Mouse (Mus musculus) MEL (cell line): Measurements from ENCODE around the gene Bcr. TPM values are rescaled to one million over a fixed set of nuclear protein-coding genes. Genes with fewer than 3 reads are reported as not detected.

Experiments used
- DNase-seq: peaks from one replicate; pipeline ENCODE4 v3.0.0; 2011; ENCODE audit warnings: low read depth, low spot score
- H3K27ac ChIP-seq: 2 replicates; pipeline ENCODE4 v1.5.1; 2012; ENCODE audit warnings: low read depth, mild to moderate bottlenecking, control low read depth, low read length, moderate library complexity; ENCODE audit not compliant: control insufficient read depth
- H3K27me3 ChIP-seq, 2 experiments: fragments of 150-350 bp in 1 of 2; sonication (generic) in 1 of 2; 2 replicates each; pipeline ENCODE4 v1.6.1; 2012; ENCODE audit warnings: low read length in 2 of 2, mild to moderate bottlenecking in 2 of 2, improper control_type of control experiment in 1 of 2, moderate library complexity in 1 of 2; ENCODE audit not compliant: insufficient read depth in 2 of 2, control insufficient read depth in 1 of 2
- H3K36me3 ChIP-seq, 2 experiments: 2 replicates each; pipeline ENCODE4 v1.6.1; 2012 to 2014; ENCODE audit warnings: low read length in 2 of 2, improper control_type of control experiment in 1 of 2, inconsistent platforms in 1 of 2, mild to moderate bottlenecking in 1 of 2; ENCODE audit not compliant: insufficient read depth in 2 of 2, control insufficient read depth in 1 of 2
- H3K4me1 ChIP-seq, 2 experiments: fragments of 150-350 bp in 1 of 2; sonication (generic) in 1 of 2; 2 replicates each; pipeline ENCODE4 v1.6.1; 2012; ENCODE audit warnings: low read length in 2 of 2, improper control_type of control experiment in 1 of 2, mild to moderate bottlenecking in 1 of 2; ENCODE audit not compliant: insufficient read depth in 2 of 2, control insufficient read depth in 1 of 2
- H3K4me3 ChIP-seq, 2 experiments: fragments of 150-350 bp in 1 of 2; sonication (generic) in 1 of 2; 2 replicates each; pipeline ENCODE4 v1.5.1; 2012; ENCODE audit warnings: low read depth in 2 of 2, low read length in 2 of 2, mild to moderate bottlenecking in 2 of 2, moderate library complexity in 2 of 2, control low read depth in 1 of 2, improper control_type of control experiment in 1 of 2; ENCODE audit not compliant: control insufficient read depth in 1 of 2, insufficient read depth in 1 of 2
- H3K79me2 ChIP-seq: 2 replicates; pipeline ENCODE4 v1.6.1; 2012; ENCODE audit warnings: mild to moderate bottlenecking, low read length, moderate library complexity; ENCODE audit not compliant: control insufficient read depth, poor library complexity, insufficient read depth
- H3K9ac ChIP-seq: 2 replicates; pipeline ENCODE4 v1.6.1; 2012; ENCODE audit warnings: low read depth, mild to moderate bottlenecking, control low read depth, low read length, moderate library complexity; ENCODE audit not compliant: control insufficient read depth, poor library complexity, severe bottlenecking
- H3K9me3 ChIP-seq: fragments of 150-350 bp; sonication (generic); replicated peaks from 2 replicates; pipeline ENCODE4 v1.6.1; 2012; ENCODE audit warnings: mild to moderate bottlenecking, low read length, improper control_type of control experiment, moderate library complexity; ENCODE audit not compliant: insufficient read depth
- BHLHE40 ChIP-seq: IDR thresholded peaks from 2 replicates; pipeline ENCODE4 v1.6.1; 2012; ENCODE audit warnings: low read depth, mild to moderate bottlenecking, inconsistent platforms, low read length, improper control_type of control experiment, borderline replicate concordance
- CHD1 ChIP-seq: IDR thresholded peaks from 2 replicates; pipeline ENCODE4 v1.6.1; 2012; ENCODE audit warnings: low read depth, mild to moderate bottlenecking, inconsistent platforms, low read length, improper control_type of control experiment
- CHD2 ChIP-seq: IDR thresholded peaks from 2 replicates; pipeline ENCODE4 v1.6.1; 2011; ENCODE audit warnings: low read length, improper control_type of control experiment
- ELF1 ChIP-seq: IDR thresholded peaks from 2 replicates; pipeline ENCODE4 v1.6.1; 2014; ENCODE audit warnings: low read depth, mild to moderate bottlenecking, inconsistent platforms, low read length, improper control_type of control experiment, moderate library complexity
- ETS1 ChIP-seq: IDR thresholded peaks from 2 replicates; pipeline ENCODE4 v1.6.1; 2012; ENCODE audit warnings: low read depth, mild to moderate bottlenecking, inconsistent platforms, low read length, improper control_type of control experiment, moderate library complexity
- GATA1 ChIP-seq: IDR thresholded peaks from 2 replicates; pipeline ENCODE4 v1.6.1; 2011; ENCODE audit warnings: low read depth, low read length, improper control_type of control experiment
- HCFC1 ChIP-seq: IDR thresholded peaks from 2 replicates; pipeline ENCODE4 v1.6.1; 2012; ENCODE audit warnings: low read depth, mild to moderate bottlenecking, inconsistent platforms, low read length, improper control_type of control experiment, moderate library complexity
- JUND ChIP-seq: IDR thresholded peaks from 2 replicates; pipeline ENCODE4 v1.6.1; 2011; ENCODE audit warnings: low read depth, mild to moderate bottlenecking, improper control_type of control experiment, low read length
- KAT2A ChIP-seq: conservative IDR thresholded peaks from 2 replicates; pipeline ENCODE4 v1.6.1; 2012; ENCODE audit warnings: low read depth, low read length, improper control_type of control experiment, inconsistent platforms
- MAFK ChIP-seq: IDR thresholded peaks from 2 replicates; pipeline ENCODE4 v1.6.1; 2011; ENCODE audit warnings: low read depth, mild to moderate bottlenecking, low read length, improper control_type of control experiment, borderline replicate concordance
- MAX ChIP-seq: IDR thresholded peaks from 2 replicates; pipeline ENCODE4 v1.6.1; 2011; ENCODE audit warnings: low read length, improper control_type of control experiment
- MXI1 ChIP-seq: IDR thresholded peaks from 2 replicates; pipeline ENCODE4 v1.6.1; 2011; ENCODE audit warnings: mild to moderate bottlenecking, low read depth, low read length, improper control_type of control experiment
- MYB ChIP-seq: IDR thresholded peaks from 2 replicates; pipeline ENCODE4 v1.6.1; 2011; ENCODE audit warnings: mild to moderate bottlenecking, low read depth, low read length, improper control_type of control experiment
- MYC ChIP-seq: IDR thresholded peaks from 2 replicates; pipeline ENCODE4 v1.6.1; 2011; ENCODE audit warnings: low read depth, mild to moderate bottlenecking, low read length, improper control_type of control experiment, moderate library complexity
- NRF1 ChIP-seq: IDR thresholded peaks from 2 replicates; pipeline ENCODE4 v1.6.1; 2014; ENCODE audit warnings: low read depth, mild to moderate bottlenecking, inconsistent platforms, low read length, improper control_type of control experiment, moderate library complexity; ENCODE audit not compliant: poor library complexity, insufficient read depth, severe bottlenecking
- POLR2AphosphoS2 ChIP-seq: IDR thresholded peaks from 2 replicates; pipeline ENCODE4 v1.6.1; 2011; ENCODE audit warnings: low read length, improper control_type of control experiment
- RAD21 ChIP-seq: IDR thresholded peaks from 2 replicates; pipeline ENCODE4 v1.6.1; 2011; ENCODE audit warnings: mild to moderate bottlenecking, low read depth, low read length, improper control_type of control experiment
- RCOR1 ChIP-seq: IDR thresholded peaks from 2 replicates; pipeline ENCODE4 v1.6.1; 2012; ENCODE audit warnings: low read depth, mild to moderate bottlenecking, inconsistent platforms, low read length, improper control_type of control experiment
- SMC3 ChIP-seq: IDR thresholded peaks from 2 replicates; pipeline ENCODE4 v1.6.1; 2011; ENCODE audit warnings: low read depth, low read length, improper control_type of control experiment
- TBP ChIP-seq: IDR thresholded peaks from 2 replicates; pipeline ENCODE4 v1.8.0; 2011; ENCODE audit warnings: low read depth, low read length, improper control_type of control experiment
- TCF12 ChIP-seq: IDR thresholded peaks from 2 replicates; pipeline ENCODE4 v1.6.1; 2014; ENCODE audit warnings: low read depth, mild to moderate bottlenecking, inconsistent platforms, low read length, improper control_type of control experiment, moderate library complexity
- UBTF ChIP-seq: IDR thresholded peaks from 2 replicates; pipeline ENCODE4 v1.6.1; 2012; ENCODE audit warnings: low read depth, mild to moderate bottlenecking, inconsistent platforms, low read length, improper control_type of control experiment, moderate library complexity, borderline replicate concordance; ENCODE audit not compliant: insufficient read depth
- USF1 ChIP-seq: IDR thresholded peaks from 2 replicates; pipeline ENCODE4 v1.6.1; 2014; ENCODE audit warnings: low read depth, mild to moderate bottlenecking, inconsistent platforms, low read length, improper control_type of control experiment, moderate library complexity
- USF2 ChIP-seq, 2 experiments: IDR thresholded peaks; 2 replicates each; pipeline ENCODE4 v1.6.1; 2011 to 2012; ENCODE audit warnings: improper control_type of control experiment in 2 of 2, low read length in 2 of 2, borderline replicate concordance in 1 of 2, inconsistent platforms in 1 of 2, low read depth in 1 of 2, mild to moderate bottlenecking in 1 of 2; ENCODE audit not compliant: insufficient read depth in 1 of 2
- ZKSCAN1 ChIP-seq: IDR thresholded peaks from 2 replicates; pipeline ENCODE4 v1.6.1; 2012; ENCODE audit warnings: low read depth, mild to moderate bottlenecking, inconsistent platforms, low read length, improper control_type of control experiment, moderate library complexity
- ZMIZ1 ChIP-seq: IDR thresholded peaks from 2 replicates; pipeline ENCODE4 v1.6.1; 2012; ENCODE audit warnings: low read depth, mild to moderate bottlenecking, inconsistent platforms, low read length, improper control_type of control experiment, moderate library complexity
- ZNF384 ChIP-seq: IDR thresholded peaks from 2 replicates; pipeline ENCODE4 v1.6.1; 2012; ENCODE audit warnings: low read depth, mild to moderate bottlenecking, inconsistent platforms, low read length, improper control_type of control experiment
- polyA plus RNA-seq, 2 experiments: library from polyadenylated mRNA; stranded (reverse) in 1 of 2; unstranded in 1 of 2; fragments of >175 nt in 1 of 2; fragments of >200 nt in 1 of 2; gene quantifications; 2 replicates each; pipeline versions ENCODE4 v1.2.1 to v1.2.4; 2012; ENCODE audit warnings: low replicate concordance in 2 of 2, low read depth in 1 of 2; ENCODE audit not compliant: insufficient read length in 2 of 2, insufficient read depth in 1 of 2, missing spikeins in 1 of 2
- total RNA-seq: library from RNA; depleted of rRNA; stranded (reverse); fragments of 300-350 nt; gene quantifications from 2 replicates; pipeline ENCODE4 v1.2.3, GENCODE M21; 2012

Bcr gene
- total and polyA plus RNA-seq, 3 experiments, result not detected

DNA sequence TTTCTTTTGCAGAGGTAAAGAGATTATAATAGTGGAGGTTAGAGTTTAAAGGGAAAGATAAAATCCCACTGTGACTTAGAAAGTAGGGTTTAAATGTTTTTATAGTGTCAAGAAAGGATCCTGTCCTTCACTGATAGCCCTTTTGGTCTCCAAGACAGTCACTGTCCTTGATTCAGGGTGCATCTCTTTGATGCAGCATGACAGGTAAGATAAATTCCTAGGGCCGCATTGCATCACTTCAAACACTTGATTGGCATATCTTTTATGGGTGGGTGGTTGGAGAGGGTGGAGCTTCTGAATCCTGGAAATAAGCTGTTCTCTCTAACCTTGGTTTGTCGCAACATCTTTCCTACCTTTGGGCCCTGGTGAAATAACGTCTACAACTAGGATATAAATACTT lies 167.0 kb downstream of the Bcr start (continued):
- no peak for TF ChIP-seq TBP
- TF ChIP-seq, all 39 proteins: peak for 3

DNA sequence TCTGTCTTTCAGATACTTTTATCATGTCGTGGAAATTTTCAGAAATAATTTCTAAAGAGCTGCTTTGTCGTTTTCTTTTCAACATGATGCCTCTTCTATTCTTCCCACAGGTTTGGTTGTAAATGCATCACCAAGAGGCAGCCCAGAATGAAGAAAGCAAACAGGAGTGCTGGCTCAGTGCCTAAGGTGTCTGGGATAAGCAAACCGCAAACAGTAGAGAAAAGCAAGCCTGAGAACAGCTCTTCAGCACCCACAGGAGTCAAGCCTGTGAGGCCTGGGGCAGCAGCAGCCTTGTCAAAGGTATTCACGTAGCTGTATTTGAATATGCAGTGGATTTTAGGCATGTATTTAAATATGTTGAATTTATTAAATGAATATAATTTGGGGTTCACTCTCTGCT lies 170.2 kb downstream of the Bcr start:
- peaks cover 4 to 14% of the 10 kb centered on the region in 2 experiments for H3K36me3 ChIP-seq
- no peak for DNase-seq
- 0 out of 2 replicates have a peak, but pooled peaks cover 3% of the 10 kb centered on the region for H3K79me2 ChIP-seq
- H3K27ac ChIP-seq, result no peak overlapping the region
- TF ChIP-seq MXI1, result no peak
- TF ChIP-seq KAT2A, result no peak
- no peak for TF ChIP-seq ZKSCAN1
- TF ChIP-seq MAFK, result no peak
- TF ChIP-seq CHD2, result no peak
- TF ChIP-seq GATA1, result no peak
- no peak for TF ChIP-seq HCFC1
- TF ChIP-seq UBTF, result no peak
- TF ChIP-seq CHD1, result no peak
- TF ChIP-seq ETS1, result no peak
- H3K27me3 ChIP-seq, result no peaks in the 10 kb centered on the region
- H3K9ac ChIP-seq, result no peak overlapping the region
- H3K9me3 ChIP-seq, result no peaks in the 10 kb centered on the region
- H3K4me1 ChIP-seq, result peaks cover 2 to 7% of the 10 kb centered on the region in 2 experiments; a peak in 3 of 4 replicates
- H3K4me3 ChIP-seq, result no peak overlapping the region

DNA sequence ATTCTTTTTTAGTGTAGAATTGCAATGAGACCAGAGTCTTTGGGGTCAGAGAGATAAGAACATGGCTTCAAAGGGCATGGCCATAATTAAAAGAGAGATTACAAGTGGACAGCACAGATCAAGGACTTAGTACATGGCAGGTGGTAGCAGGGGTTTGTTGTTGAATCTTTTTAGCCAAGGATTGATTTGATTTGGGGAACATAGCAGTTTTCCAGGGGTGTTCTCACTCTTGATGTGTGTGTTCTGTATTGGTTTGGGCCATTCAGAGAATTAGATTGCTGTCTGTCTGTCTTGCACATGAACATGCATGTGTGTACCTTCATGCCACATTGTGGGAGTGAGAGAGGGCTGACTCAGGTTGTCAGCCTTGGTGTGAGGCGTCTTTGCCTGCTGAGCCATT lies 171.5 kb downstream of the Bcr start:
- Histone ChIP-seq H3K9ac (no peak overlapping the region), H3K9me3 (no peaks in the 10 kb centered on the region), H3K27me3 (no peaks in the 10 kb centered on the region), H3K79me2 (0 out of 2 replicates have a peak, but pooled peaks cover 2% of the 10 kb centered on the region), H3K36me3 (peaks cover 4 to 9% of the 10 kb centered on the region in 2 experiments), H3K4me1 (peaks cover 2 to 3% of the 10 kb centered on the region in 2 experiments; a peak in 3 of 4 replicates), H3K27ac (no peak overlapping the region), H3K4me3 (no peak overlapping the region)
- DNase-seq, result no peak
- TF ChIP-seq NRF1 (no peak), MAFK (no peak), GATA1 (no peak), ZNF384 (no peak), POLR2AphosphoS2 (no peak), ZKSCAN1 (no peak), RCOR1 (no peak), ZMIZ1 (no peak), MYC (no peak), MAX (no peak), USF1 (no peak), JUND (no peak), TCF12 (no peak), RAD21 (no peak), SMC3 (no peak), CHD1 (no peak), ELF1 (no peak), MYB (no peak), BHLHE40 (no peak), USF2 (IDR thresholded peaks at IDR 0.05; ENCODE audit: borderline replicate concordance in 1 of 2, insufficient read depth in 1 of 2, low read depth in 1 of 2, low read length in 2 of 2) (no peak)
